Mouse (Mus musculus) ES-Bruce4 (cell line): ENCODE data around the gene H2-DMb1. TPM values are rescaled to one million over a fixed set of nuclear protein-coding genes. Genes with fewer than 3 reads are reported as not detected.

ENCODE experiments used
- H3K27ac ChIP-seq: 2 replicates; pipeline ENCODE4 v1.5.1; 2012; ENCODE audit warnings: low read length, inconsistent platforms; ENCODE audit not compliant: insufficient read depth
- H3K27me3 ChIP-seq: 2 replicates; pipeline ENCODE4 v1.6.1; 2012; ENCODE audit warnings: mild to moderate bottlenecking, low read length, inconsistent platforms; ENCODE audit not compliant: control insufficient read depth, poor library complexity, insufficient read depth, severe bottlenecking
- H3K36me3 ChIP-seq: 2 replicates; pipeline ENCODE4 v1.6.1; 2012; ENCODE audit warnings: inconsistent platforms, mild to moderate bottlenecking, low read length, moderate library complexity; ENCODE audit not compliant: control insufficient read depth, poor library complexity, insufficient read depth, severe bottlenecking
- H3K4me1 ChIP-seq: one replicate; pipeline ENCODE4 v1.8.1; 2011; ENCODE audit warnings: low read length; ENCODE audit not compliant: control insufficient read depth, insufficient read depth
- H3K4me3 ChIP-seq: 2 replicates; pipeline ENCODE4 v1.5.1; 2011; ENCODE audit warnings: low read depth, mild to moderate bottlenecking, low read length
- H3K9ac ChIP-seq: 2 replicates; pipeline ENCODE4 v1.6.1; 2012; ENCODE audit warnings: low read depth, mild to moderate bottlenecking, inconsistent platforms; ENCODE audit not compliant: poor library complexity, severe bottlenecking
- H3K9me3 ChIP-seq: replicated peaks from 2 replicates; pipeline ENCODE4 v1.6.1; 2012; ENCODE audit warnings: mild to moderate bottlenecking, low read length, inconsistent platforms; ENCODE audit not compliant: control insufficient read depth, poor library complexity, insufficient read depth, severe bottlenecking
- CTCF ChIP-seq: IDR thresholded peaks from one replicate; pipeline ENCODE4 v1.8.1; 2011; ENCODE audit warnings: low read depth, low read length
- EP300 ChIP-seq: IDR thresholded peaks from 2 replicates; pipeline ENCODE4 v1.6.1; 2011; ENCODE audit warnings: low read depth, low read length; ENCODE audit not compliant: insufficient read depth
- POLR2A ChIP-seq: IDR thresholded peaks from one replicate; pipeline ENCODE4 v1.8.1; 2011; ENCODE audit warnings: low read length; ENCODE audit not compliant: insufficient read depth
- polyA plus RNA-seq: library from polyadenylated mRNA; stranded (reverse); fragments of >200 nt; gene quantifications from 2 replicates; pipeline ENCODE4 v1.2.4, GENCODE M21; 2011; ENCODE audit warnings: low read depth; ENCODE audit not compliant: missing spikeins, insufficient read depth, insufficient read length

Gene H2-DMb1
- polyA plus RNA-seq, 1 experiment: 1.1 TPM

DNA sequence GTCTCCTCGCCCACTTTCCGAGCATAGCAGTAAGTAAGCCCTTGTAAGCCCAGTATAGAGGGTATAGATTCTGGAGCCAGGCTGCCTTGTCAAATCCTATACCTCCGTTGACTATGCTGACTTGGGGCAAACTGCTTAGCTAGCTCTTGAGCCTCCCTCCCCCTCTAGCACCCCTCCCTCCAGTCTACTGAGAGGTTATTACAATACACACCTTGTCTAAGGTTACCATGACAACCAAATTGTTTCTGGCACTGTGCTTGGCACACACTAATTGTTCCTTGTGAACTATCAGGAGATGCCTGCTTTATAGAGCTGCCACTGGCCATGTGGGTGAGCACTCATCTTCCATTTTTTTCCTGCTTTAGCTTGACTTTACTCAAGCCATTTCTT, 43.1 kb upstream of the H2-DMb1 start:
- Histone ChIP-seq H3K36me3 (peaks cover 35% of the 10 kb centered on the region), H3K9me3 (no peaks in the 10 kb centered on the region), H3K4me3 (no peak overlapping the region), H3K4me1 (no peaks in the 10 kb centered on the region), H3K27ac (no peak overlapping the region), H3K27me3 (no peaks in the 10 kb centered on the region), H3K9ac (no peak overlapping the region)
- TF ChIP-seq POLR2A (no peak), EP300 (no peak), CTCF (no peak)

DNA sequence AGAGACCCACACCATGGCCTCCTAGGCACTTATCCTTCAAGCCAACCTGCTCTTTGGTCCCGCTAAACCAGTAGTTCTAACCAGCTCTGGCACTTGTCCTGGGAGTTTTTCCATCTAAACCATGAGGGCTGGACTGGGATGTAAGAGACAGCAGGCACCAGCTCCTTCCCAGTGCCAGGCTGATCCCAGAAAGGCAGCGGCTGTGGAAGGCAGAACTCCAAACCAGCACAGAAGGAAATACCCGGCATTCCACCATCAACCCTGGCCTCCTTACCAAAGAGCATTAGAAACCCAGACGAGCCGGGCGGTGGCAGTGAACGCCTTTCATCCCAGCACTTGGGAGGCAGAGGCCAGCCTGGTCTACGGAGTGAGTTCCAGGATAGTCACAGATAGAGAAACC, 42.6 kb upstream of the H2-DMb1 start:
- Histone ChIP-seq H3K27ac (0 out of 2 replicates have a peak overlapping the region, but pooled peaks have one; percentile 11), H3K36me3 (peaks cover 40% of the 10 kb centered on the region), H3K27me3 (no peaks in the 10 kb centered on the region), H3K4me1 (no peaks in the 10 kb centered on the region), H3K4me3 (no peak overlapping the region), H3K9ac (no peak overlapping the region), H3K9me3 (no peaks in the 10 kb centered on the region)
- no peak for TF ChIP-seq CTCF

- no peaks in the 10 kb centered on the region for H3K27me3 ChIP-seq
- no peak overlapping the region for H3K4me3 ChIP-seq
- no peaks in the 10 kb centered on the region for H3K9me3 ChIP-seq
- no peak overlapping the region for H3K9ac ChIP-seq
- H3K27ac ChIP-seq: no peak overlapping the region
- H3K36me3 ChIP-seq: peaks cover 77% of the 10 kb centered on the region
- H3K4me1 ChIP-seq: no peaks in the 10 kb centered on the region
- TF ChIP-seq CTCF: no peak
- TF ChIP-seq EP300: no peak
Observed at GRCm38 (mm10) chr17:34114114-34114513, 38.8 kb upstream of the H2-DMb1 start.

DNA sequence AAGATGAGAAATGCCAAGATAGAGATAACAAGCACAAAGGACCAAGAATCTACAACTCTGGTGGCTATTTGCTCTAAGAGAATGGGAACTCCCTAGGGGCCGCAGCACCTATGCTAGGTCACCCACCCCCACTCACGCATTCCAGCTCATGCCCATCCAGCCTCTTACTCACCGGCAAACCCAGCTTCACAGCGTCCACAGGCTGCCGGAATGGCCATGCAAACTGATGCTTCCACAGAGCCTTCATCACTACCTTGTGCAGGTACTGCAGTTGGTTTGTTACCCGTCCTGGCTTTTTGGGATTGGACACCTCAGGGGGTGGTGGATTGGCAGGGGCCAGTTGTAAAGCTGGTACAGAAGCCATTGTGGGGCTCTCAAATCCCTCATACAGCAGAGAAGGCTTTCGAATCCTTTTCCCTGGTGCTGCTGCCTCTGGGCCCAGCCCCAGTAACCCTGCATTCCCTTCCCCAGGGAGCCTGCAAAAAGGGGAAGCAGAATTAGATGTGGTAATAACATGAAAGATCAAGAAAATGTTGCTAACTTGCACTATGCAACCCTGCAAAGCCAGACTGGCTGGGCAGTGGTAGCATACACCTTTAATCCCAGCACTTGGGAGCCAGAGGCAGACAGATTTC, 36.0 kb upstream of the H2-DMb1 start:
- TF ChIP-seq EP300 (no peak), CTCF (no peak), POLR2A (no peak)
- Histone ChIP-seq H3K9me3 (no peaks in the 10 kb centered on the region), H3K27me3 (no peaks in the 10 kb centered on the region), H3K9ac (peak overlapping the region; percentile 4), H3K4me3 (peak overlapping the region; percentile 56), H3K36me3 (peaks cover 74% of the 10 kb centered on the region), H3K27ac (no peak overlapping the region), H3K4me1 (no peaks in the 10 kb centered on the region)

DNA sequence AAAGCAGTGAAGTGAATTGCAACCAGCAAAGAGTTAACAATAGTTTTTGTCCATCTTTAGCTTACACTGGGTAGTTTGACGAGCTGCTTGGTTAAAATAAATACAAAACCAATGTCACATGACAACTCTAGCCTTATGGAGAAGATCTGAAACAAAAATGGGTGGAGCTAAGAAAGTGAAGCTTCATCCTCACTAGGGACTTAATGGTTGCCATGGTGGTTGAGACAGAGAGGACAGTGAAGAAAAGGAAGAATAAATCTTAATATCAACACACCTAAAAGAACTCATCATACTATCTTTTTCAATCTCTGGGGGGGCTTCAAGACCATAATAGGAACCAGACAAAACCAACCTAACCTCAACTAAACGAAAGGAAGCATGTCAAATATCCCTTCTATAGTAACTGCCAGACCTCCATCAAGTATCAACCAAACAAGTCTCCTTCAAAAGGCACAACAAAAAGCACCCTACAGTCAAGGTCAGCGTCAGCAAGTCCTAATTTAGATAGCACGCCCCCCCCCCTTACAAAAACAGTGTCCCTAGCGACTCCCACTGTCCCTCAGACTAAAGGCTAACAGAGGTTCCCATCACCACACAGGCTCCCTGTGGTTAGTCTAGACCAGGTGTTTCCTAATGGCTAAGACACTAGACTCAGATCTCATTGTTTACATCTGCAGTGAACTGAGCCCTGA, 35.3 kb upstream of the H2-DMb1 start:
- H3K4me1 ChIP-seq: no peaks in the 10 kb centered on the region
- H3K9me3 ChIP-seq: no peaks in the 10 kb centered on the region
- H3K9ac ChIP-seq: peak overlapping the region; percentile 96
- no peaks in the 10 kb centered on the region for H3K27me3 ChIP-seq
- TF ChIP-seq POLR2A (no peak), EP300 (no peak), CTCF (no peak)
- H3K4me3 ChIP-seq: peak overlapping the region; percentile 96
- H3K27ac ChIP-seq: no peak overlapping the region
- peaks cover 67% of the 10 kb centered on the region for H3K36me3 ChIP-seq

DNA sequence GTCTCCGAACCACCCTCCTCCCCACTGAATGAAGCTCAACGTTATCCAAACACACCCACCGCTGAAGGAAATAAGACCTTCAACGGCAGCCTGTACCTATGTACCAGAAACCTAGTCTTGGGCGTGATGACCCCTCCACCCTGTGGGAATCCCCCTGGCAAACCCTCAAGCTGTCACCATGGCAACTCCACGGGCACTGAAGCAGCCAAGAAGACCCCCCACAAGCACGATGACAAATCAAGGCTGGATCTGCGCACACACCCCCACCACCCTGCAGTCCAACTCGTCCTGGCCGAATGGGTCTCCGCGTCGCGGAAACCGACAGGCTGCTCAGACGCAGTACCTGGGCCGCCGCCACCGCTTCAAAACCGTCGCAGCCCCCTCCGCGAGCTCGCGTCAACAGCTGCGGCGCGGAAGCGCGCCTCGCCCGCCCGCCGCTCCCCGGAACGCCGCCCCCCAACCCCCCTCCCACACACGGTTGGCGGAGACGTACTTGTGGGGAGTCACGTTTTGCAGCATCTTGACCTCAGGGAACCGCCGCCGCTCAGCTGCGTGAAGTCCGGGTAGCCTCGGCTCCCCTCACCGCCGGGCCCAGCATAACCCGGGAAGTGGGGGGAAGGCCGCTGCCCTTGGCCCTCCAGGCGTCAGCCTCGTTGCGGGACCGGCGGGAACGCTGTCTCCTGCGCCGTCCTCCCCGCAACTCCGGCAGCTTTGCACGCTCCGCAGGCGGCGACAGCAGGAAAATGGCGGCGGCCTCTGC, 34.6 kb upstream of the H2-DMb1 start:
- Histone ChIP-seq H3K4me1 (no peaks in the 10 kb centered on the region), H3K9ac (peak overlapping the region; percentile 96), H3K4me3 (peak overlapping the region; percentile 96), H3K36me3 (peaks cover 59% of the 10 kb centered on the region), H3K27ac (peak overlapping the region; percentile 46; the same call in 1 of the 2 replicates), H3K27me3 (no peaks in the 10 kb centered on the region), H3K9me3 (no peaks in the 10 kb centered on the region)
- TF ChIP-seq POLR2A (no peak), EP300 (no peak), CTCF (no peak)
